8 mouse cellular contexts compared by ENCODE assay signal in the genomic region with DNA sequence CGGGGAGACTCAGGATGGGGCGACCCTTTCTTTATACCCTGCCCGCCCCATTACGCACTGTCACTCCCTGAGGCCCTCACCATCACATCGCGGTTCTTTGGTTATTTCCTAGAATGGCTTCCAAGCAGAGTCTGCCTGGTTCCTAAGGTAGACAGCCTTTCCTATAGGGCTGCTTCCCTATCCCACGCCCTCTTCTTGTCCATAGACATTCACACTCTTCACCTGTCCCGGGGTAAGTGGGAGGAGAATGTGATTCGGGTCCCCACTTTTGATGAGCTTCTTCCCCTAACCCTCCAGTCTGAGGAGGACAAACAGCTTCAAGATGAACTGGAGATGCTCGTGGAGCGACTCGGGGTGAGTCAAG. TPM values are rescaled to one million over a fixed set of nuclear protein-coding genes. Genes with fewer than 3 reads are reported as not detected.
DNase-seq lines count a peak whose midpoint lies in the region; ATAC-seq and TF ChIP-seq lines count a peak whose summit lies in the region.

No protein-coding gene starts in this region.

- H3K4me1 ChIP-seq in kidney, adult 2 months (ENCODE audit: control insufficient read depth, insufficient read depth, low read length) = no peaks in the 10 kb centered on the region; the same call in 1 of the 2 replicates
- H3K4me1 ChIP-seq in bone marrow macrophage, adult 2 months (ENCODE audit: control insufficient read depth, insufficient read depth, low read length) = peaks cover 8% of the 10 kb centered on the region
- H3K4me1 ChIP-seq in hindbrain, embryonic 12.5 days = peaks cover 17% of the 10 kb centered on the region
- peaks cover 13% of the 10 kb centered on the region for H3K4me1 ChIP-seq in midbrain, embryonic 11.5 days (ENCODE audit: control insufficient read depth, insufficient read depth, low read length)

- peak overlapping the region; percentile 52; the same call in 1 of the 2 replicates for H3K27ac ChIP-seq in kidney, adult 2 months (ENCODE audit: insufficient read depth, low read depth, low read length)
- peak overlapping the region; percentile 36; the same call in 1 of the 2 replicates for H3K27ac ChIP-seq in bone marrow macrophage, adult 2 months (ENCODE audit: insufficient read depth, low read depth, low read length)
- H3K27ac ChIP-seq in hindbrain, embryonic 12.5 days = peak overlapping the region; percentile 78
- H3K27ac ChIP-seq in midbrain, embryonic 11.5 days (ENCODE audit: low read depth, low read length) = no peak overlapping the region

- 6% methylated on average over 12 of the region's 12 CpGs for WGBS in kidney, adult 2 months
- WGBS in hindbrain, embryonic 12.5 days = 10% methylated on average over 12 of the region's 12 CpGs
- 9% methylated on average over 12 of the region's 12 CpGs for WGBS in midbrain, embryonic 11.5 days

- TF ChIP-seq CTCF in kidney, adult 2 months (conservative IDR thresholded peaks at IDR 0.05; ENCODE audit: insufficient read depth, insufficient read length, low read depth, low read length) = no peak
- no peak for TF ChIP-seq CTCF in bone marrow macrophage, adult 2 months (IDR thresholded peaks at IDR 0.05; ENCODE audit: low read depth, low read length)

- H3K9me3 ChIP-seq in hindbrain, embryonic 12.5 days (replicated peaks) = no peaks in the 10 kb centered on the region
- H3K9me3 ChIP-seq in midbrain, embryonic 11.5 days (ENCODE audit: control insufficient read depth, low read length) = no peaks in the 10 kb centered on the region

- ATAC-seq in hindbrain, embryonic 12.5 days (ENCODE audit: low FRiP score) = no peak
- no peak for ATAC-seq in midbrain, embryonic 11.5 days (ENCODE audit: low FRiP score)

- no peaks in the 10 kb centered on the region for H3K27me3 ChIP-seq in kidney, adult 2 months (replicated peaks; ENCODE audit: control insufficient read depth, insufficient read depth, low read length)
- no peaks in the 10 kb centered on the region for H3K27me3 ChIP-seq in hindbrain, embryonic 12.5 days
- H3K27me3 ChIP-seq in midbrain, embryonic 11.5 days (ENCODE audit: control insufficient read depth, insufficient read depth, low read length) = no peaks in the 10 kb centered on the region

- peak overlapping the region; percentile 67 for H3K4me3 ChIP-seq in kidney, adult 2 months (ENCODE audit: insufficient read depth, low read depth, low read length)
- peak overlapping the region; percentile 84 for H3K4me3 ChIP-seq in bone marrow macrophage, adult 2 months (ENCODE audit: insufficient read depth, low read length)
- H3K4me3 ChIP-seq in hindbrain, embryonic 12.5 days = peak overlapping the region; percentile 87
- peak overlapping the region; percentile 67 for H3K4me3 ChIP-seq in midbrain, embryonic 11.5 days (ENCODE audit: low read depth, low read length)

- peak overlapping the region; percentile 91 for H3K9ac ChIP-seq in hindbrain, embryonic 12.5 days
- peak overlapping the region; percentile 71 for H3K9ac ChIP-seq in midbrain, embryonic 11.5 days (ENCODE audit: low read length)

- no peak for TF ChIP-seq POLR2A in kidney, adult 2 months (IDR thresholded peaks at IDR 0.05; ENCODE audit: low read depth, low read length)
- no peak for TF ChIP-seq POLR2A in bone marrow macrophage, adult 2 months (IDR thresholded peaks at IDR 0.05; ENCODE audit: borderline replicate concordance, low read depth, low read length)

- intact Hi-C loops in left cerebral cortex, postnatal 36 days (cut with DNase I) = loop anchor here (5.0 kb wide), 2 partner anchors 135 to 155 kb away; partner anchors contain the start of genes Dvl3 and Eif2b5

- peaks cover 9% of the 10 kb centered on the region for H3K36me3 ChIP-seq in kidney, adult 2 months (ENCODE audit: control insufficient read depth, insufficient read depth, low read length)
- H3K36me3 ChIP-seq in hindbrain, embryonic 12.5 days = peaks cover 28% of the 10 kb centered on the region
- peaks cover 10% of the 10 kb centered on the region; the same call in 1 of the 2 replicates for H3K36me3 ChIP-seq in midbrain, embryonic 11.5 days (ENCODE audit: control insufficient read depth, insufficient read depth, low read length)

- DNase-seq in kidney, adult 2 months = no peak
- DNase-seq in kidney, adult 9 months = no peak
- DNase-seq in midbrain, embryonic 11.5 days (ENCODE audit: low spot score, missing footprints) = no peak
- no peak for DNase-seq in left cerebral cortex, postnatal 36 days (ENCODE audit: low spot score in 2 of 2)
- no peak for DNase-seq in thymus, adult 18-20 months
- DNase-seq in thymus, postnatal 14 days = no peak

- H3K4me2 ChIP-seq in hindbrain, embryonic 12.5 days (replicated peaks) = peak overlapping the region; percentile 94
- H3K4me2 ChIP-seq in midbrain, embryonic 11.5 days = peak overlapping the region; percentile 89

RNA-seq across cellular contexts. Expression of gene Psmd2, which starts 0.5 kb away (rescaled TPM):
- 90.4 and 96.9 TPM in 2 replicates for polyA plus RNA-seq in kidney, adult 2 months (2012; rRNA removed)
- 147 and 191 TPM in 2 replicates for polyA plus RNA-seq in bone marrow macrophage, adult 2 months (2012; ENCODE audit: insufficient read depth, insufficient read length, missing spikeins)
- polyA plus RNA-seq in hindbrain, embryonic 12.5 days (2016; fragmentation: Nextera tagmentation; extraction: Ambion mirVana) = 397 and 411 TPM in 2 replicates
- polyA plus RNA-seq in midbrain, embryonic 11.5 days (2014; fragmentation: Nextera tagmentation; extraction: Ambion mirVana) = 474 and 502 TPM in 2 replicates
- 100 to 1,000 TPM; 214 to 240 TPM for total RNA-seq in left cerebral cortex, postnatal 36 days (2021)

RNA-seq across cellular contexts. Expression of gene Eif4g1, which starts 16.2 kb away (rescaled TPM):
- 262 and 316 TPM in 2 replicates for polyA plus RNA-seq in kidney, adult 2 months (2012; rRNA removed)
- 101 and 119 TPM in 2 replicates for polyA plus RNA-seq in bone marrow macrophage, adult 2 months (2012; ENCODE audit: insufficient read depth, insufficient read length, missing spikeins)
- 197 and 200 TPM in 2 replicates for polyA plus RNA-seq in hindbrain, embryonic 12.5 days (2016; fragmentation: Nextera tagmentation; extraction: Ambion mirVana)
- 132 and 142 TPM in 2 replicates for polyA plus RNA-seq in midbrain, embryonic 11.5 days (2014; fragmentation: Nextera tagmentation; extraction: Ambion mirVana)
- total RNA-seq in left cerebral cortex, postnatal 36 days (2021) = 100 to 1,000 TPM; 281 to 286 TPM

RNA-seq across cellular contexts. Expression of gene Ece2, which starts 22.3 kb away (rescaled TPM):
- 0.37 TPM in 1 of 2 replicates, not detected in the other for polyA plus RNA-seq in kidney, adult 2 months (2012; rRNA removed)
- not detected in 2 replicates for polyA plus RNA-seq in bone marrow macrophage, adult 2 months (2012; ENCODE audit: insufficient read depth, insufficient read length, missing spikeins)
- polyA plus RNA-seq in hindbrain, embryonic 12.5 days (2016; fragmentation: Nextera tagmentation; extraction: Ambion mirVana) = 7.7 and 10.2 TPM in 2 replicates
- polyA plus RNA-seq in midbrain, embryonic 11.5 days (2014; fragmentation: Nextera tagmentation; extraction: Ambion mirVana) = 2.5 and 4.0 TPM in 2 replicates
- total RNA-seq in left cerebral cortex, postnatal 36 days (2021) = 10 to 100 TPM; 19.4 to 28.5 TPM

RNA-seq across cellular contexts. Expression of gene Camk2n2, which starts 30.8 kb away (rescaled TPM):
- polyA plus RNA-seq in kidney, adult 2 months (2012; rRNA removed) = 5.4 and 5.8 TPM in 2 replicates
- 2.5 and 2.7 TPM in 2 replicates for polyA plus RNA-seq in bone marrow macrophage, adult 2 months (2012; ENCODE audit: insufficient read depth, insufficient read length, missing spikeins)
- 9.1 TPM in 2 replicates for polyA plus RNA-seq in hindbrain, embryonic 12.5 days (2016; fragmentation: Nextera tagmentation; extraction: Ambion mirVana)
- 4.9 and 5.2 TPM in 2 replicates for polyA plus RNA-seq in midbrain, embryonic 11.5 days (2014; fragmentation: Nextera tagmentation; extraction: Ambion mirVana)
- total RNA-seq in left cerebral cortex, postnatal 36 days (2021) = 100 to 1,000 TPM; 166 to 199 TPM

RNA-seq across cellular contexts. Expression of gene Alg3, which starts 40.4 kb away (rescaled TPM):
- polyA plus RNA-seq in kidney, adult 2 months (2012; rRNA removed) = 21.8 and 23.2 TPM in 2 replicates
- polyA plus RNA-seq in bone marrow macrophage, adult 2 months (2012; ENCODE audit: insufficient read depth, insufficient read length, missing spikeins) = 10.9 and 13.1 TPM in 2 replicates
- 40.0 and 42.6 TPM in 2 replicates for polyA plus RNA-seq in hindbrain, embryonic 12.5 days (2016; fragmentation: Nextera tagmentation; extraction: Ambion mirVana)
- polyA plus RNA-seq in midbrain, embryonic 11.5 days (2014; fragmentation: Nextera tagmentation; extraction: Ambion mirVana) = 54.6 and 55.1 TPM in 2 replicates
- 10 to 100 TPM; 14.5 to 14.6 TPM for total RNA-seq in left cerebral cortex, postnatal 36 days (2021)
